Mouse (Mus musculus): ENCODE data around the gene Homer2. TPM values are rescaled to one million over a fixed set of nuclear protein-coding genes. Genes with fewer than 3 reads are reported as not detected.

Homer2 gene
- total RNA-seq, 2 experiments from 2014 or later, result 0.44 to 0.71 TPM

DNA sequence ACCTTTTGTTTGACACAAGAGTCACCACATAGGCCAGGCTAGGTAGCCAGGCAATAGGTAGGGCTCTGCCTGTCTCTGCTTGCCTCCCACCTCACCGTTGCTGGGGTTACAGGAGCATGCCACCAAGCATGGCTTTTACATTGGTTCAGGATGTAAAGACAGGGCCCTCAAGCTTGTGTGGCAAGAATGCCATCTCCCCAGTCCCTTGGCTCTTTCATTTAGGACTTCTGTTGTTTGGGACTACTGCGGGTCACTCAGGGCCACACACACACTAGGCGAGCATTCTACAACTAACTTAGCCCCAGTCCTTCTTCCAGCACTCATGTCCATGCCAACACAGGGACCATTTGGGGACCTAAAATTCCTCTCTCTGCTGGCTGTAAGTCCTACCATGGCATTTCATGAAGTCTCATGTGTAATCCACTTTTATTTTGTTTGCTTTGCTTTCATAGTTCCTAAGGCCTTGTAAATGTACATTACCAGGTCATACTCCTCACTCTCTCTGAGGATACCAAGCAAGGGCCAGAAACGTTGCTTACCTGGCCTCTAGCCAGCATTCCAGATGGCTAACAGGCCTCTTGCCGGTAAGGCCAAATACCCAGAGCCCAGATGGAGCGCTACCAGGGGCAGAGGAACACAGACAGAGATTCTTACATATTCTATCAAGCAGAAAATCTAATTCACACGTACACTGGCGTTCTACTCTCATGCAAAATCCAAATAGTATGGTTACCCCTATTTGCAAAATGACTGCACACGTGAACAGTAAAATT lies 52.2 kb downstream of the Homer2 start:
- ATAC-seq (replicated peaks; ENCODE audit: poor library complexity), result no peak

DNA sequence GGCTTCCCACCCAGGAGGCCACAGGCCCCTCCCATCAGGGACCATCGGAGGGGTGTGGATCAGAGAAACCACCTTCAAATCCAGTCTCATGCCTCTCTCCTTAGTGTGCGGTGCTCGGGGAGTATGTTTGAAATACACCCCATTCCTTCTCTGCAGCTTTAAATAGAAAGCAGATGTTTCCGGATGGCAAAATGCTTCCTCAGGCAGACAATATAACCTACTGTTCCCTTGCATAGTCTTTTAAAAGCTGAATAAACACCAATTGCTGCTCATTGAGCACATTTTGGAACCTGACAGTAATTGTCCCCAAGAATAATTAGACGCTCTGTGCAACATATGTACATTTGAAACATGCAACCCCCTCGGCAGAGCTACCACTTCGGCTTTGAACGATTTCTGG lies 53.3 kb downstream of the Homer2 start:
- 0 out of 2 replicates have a peak, but pooled peaks have one; percentile 17 for ATAC-seq (replicated peaks; ENCODE audit: poor library complexity)

DNA sequence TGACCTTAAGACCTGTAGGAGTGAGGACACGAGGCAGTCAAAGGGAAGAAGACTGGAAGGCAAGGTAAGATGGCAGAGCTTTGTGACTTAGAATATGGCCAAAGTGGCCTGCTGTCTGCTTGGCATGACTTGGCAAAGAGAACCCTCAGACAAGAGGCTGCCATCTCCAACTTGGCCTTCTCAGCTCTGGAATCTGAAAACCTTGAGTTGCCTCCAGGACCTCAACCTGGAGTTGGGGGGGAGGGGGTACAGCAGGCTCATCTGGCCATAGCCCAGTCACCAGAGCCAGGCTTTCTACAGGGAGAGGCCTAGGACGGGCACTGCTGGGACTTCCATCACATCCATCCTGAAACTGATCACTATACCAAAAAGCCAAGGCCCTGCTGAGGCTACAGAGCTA lies 55.0 kb downstream of the Homer2 start:
- ATAC-seq (replicated peaks; ENCODE audit: poor library complexity), result no peak

DNA sequence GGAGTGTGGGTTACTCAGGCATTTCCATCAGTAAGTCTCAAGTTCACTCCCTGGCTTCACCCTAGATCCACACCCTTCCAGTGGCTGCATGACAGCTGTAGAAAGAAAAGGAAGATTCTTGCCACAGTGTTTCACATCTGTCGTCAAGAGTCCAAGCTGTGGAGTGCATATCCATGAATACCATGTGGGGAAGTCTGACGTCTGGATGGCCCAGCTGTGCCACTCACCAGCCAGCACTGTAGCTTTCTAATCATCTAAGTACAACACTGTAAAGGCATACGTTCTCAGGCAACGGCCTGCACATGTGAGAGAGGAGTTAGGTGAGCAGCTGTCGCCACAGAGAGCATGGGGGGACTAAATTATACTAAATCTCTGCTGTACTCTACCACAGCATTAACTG lies 56.0 kb downstream of the Homer2 start:
- ATAC-seq (replicated peaks; ENCODE audit: poor library complexity), result no peak

DNA sequence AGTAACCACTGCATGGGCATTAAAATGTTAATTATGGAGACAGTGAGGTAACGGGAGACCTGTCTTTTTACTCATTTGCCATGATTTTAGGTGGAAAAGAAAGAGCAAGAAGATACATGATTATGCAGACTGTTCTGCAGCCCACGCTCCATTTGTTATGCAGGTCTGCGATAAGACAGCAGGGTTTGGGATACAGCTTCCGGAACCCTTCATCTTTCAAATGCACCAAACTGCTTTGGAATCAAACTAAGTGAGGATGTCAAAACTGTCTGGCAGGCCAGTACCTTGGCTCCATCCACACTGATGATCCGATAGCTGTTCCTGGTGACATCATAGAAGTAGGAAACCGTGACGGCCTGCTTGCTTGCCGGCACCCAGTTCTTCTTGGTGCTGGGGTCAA lies 58.1 kb downstream of the Homer2 start:
- ATAC-seq (replicated peaks; ENCODE audit: poor library complexity), result no peak

DNA sequence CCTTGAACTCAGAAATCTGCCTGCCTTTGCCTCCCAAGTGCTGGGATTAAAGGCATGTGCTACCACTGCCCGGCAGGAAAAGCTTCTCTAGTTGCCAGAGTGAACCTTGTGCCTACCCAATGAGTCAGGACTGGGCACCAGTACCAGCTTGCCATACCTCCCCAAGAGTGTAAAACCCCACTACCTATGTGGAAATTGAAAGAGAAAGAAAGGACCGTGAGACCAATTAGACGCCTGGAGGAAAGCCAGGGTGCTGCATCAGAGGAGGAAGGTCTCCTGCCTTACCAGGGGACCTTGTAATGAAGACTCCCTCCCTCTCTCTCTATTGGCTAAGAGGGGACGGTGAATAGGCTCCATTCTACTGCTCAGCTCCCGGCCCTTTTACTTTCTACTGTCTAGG lies 59.4 kb downstream of the Homer2 start:
- no peak for ATAC-seq (replicated peaks; ENCODE audit: poor library complexity)

DNA sequence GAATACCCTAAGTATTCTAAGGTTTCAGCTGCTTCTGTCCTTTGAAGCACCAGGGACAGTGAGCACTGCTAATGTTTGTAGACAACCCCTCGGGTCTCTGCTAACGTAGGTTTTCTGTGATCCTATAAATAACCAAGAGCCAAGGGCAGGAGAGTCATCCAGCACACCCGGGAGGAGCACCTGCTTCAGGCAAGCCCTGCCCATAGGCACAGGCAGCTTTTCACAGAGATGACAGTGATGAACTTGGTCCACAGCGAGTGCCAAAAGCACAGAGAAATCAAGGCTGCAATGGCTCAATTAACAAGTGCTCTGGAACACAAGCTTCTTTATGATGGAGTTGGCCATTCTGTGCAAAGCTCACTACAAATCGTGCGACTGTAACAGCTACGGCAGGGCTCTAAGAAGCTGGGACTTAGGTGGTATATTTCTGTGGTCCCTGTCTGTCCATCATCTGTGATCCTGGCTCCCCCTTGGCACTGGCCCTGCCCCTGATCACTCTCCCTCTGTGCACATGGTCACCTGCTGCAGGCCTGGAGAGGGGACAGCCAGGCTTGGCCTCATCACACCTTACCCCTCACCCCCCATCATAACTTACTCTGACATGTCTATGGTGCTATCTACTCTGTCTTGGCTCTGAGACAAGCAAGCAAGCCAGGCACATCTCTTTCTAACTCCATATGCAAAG lies 62.6 kb downstream of the Homer2 start:
- no peak for ATAC-seq (replicated peaks; ENCODE audit: poor library complexity)

DNA sequence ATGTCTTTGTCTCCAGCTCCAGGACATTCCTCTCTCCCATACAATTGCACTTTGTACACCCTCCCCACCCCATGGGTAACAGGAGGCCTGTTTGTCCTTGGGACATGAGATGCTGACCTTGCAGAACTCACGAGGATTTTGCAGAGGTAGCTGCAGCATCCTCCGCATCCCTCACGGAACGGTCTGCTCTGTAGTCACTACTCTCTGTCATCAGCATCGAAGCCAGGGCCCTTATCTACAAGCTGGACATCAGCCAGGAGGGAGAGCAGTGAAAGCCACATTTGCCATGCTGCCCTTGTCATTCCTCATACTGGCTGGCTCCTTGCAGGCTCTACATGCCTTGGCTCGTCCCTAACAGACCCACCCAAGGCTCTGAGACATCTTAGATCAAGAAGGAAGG lies 66.2 kb downstream of the Homer2 start:
- ATAC-seq (replicated peaks; ENCODE audit: poor library complexity), result no peak

DNA sequence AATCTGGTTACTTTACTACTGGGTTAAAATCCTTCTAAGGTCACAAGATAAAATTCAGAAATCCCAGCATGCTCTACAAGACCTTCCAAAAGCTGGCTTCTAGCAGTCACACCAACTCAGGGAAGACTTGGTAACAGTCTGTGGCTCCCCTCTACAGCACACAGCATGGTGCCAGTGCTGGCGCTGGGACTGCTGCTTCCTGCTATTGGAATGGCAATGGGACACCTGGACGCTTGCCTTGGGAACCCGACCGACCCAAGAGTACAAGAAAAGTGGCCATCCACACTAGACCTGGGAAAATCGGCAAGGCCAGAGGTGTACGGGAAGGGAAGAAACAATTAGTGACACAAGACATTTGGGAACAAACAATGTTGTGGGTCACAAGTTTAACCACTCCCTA lies 74.7 kb downstream of the Homer2 start:
- ATAC-seq (replicated peaks; ENCODE audit: poor library complexity), result no peak

DNA sequence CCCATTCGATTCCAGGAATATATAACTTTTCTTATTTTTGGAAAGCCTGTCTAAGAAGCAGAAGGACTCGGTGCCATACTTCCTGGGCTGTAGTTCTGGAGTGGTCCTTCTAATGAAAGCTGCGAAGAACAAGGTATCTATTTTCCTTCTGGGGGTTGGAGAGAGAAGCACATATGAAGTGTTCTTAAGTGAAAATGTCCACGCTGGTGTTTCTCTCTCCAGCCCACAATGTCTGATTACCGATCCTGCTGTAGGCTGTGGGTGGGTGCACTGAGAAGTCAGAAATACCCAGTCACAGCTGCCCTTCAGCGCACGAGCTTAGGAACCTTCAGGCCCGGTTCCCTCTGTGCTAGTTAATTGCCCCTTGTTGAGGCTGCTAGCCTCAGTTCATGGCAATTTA lies 76.1 kb downstream of the Homer2 start:
- no peak for ATAC-seq (replicated peaks; ENCODE audit: poor library complexity)

DNA sequence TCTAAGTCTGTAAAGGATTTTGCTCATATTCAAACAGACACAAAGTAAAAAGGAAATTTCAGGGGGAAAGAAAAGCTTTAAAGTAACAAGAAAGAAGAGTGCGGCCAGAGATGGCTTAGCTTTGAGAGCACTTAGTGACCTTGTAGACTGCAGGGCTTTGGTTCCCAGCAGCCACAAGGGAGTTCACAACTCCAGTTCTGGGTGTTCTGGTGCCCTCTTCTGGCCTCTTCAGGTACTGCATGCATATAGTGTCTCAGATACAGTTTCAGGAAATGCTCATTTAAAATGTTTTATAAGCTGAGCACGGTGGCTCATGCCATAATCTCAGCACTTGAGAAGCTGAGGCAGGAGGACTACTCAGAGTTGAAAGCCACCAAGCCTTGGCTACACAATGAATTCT lies 80.9 kb downstream of the Homer2 start:
- peak; percentile 66 for ATAC-seq (replicated peaks; ENCODE audit: poor library complexity)

DNA sequence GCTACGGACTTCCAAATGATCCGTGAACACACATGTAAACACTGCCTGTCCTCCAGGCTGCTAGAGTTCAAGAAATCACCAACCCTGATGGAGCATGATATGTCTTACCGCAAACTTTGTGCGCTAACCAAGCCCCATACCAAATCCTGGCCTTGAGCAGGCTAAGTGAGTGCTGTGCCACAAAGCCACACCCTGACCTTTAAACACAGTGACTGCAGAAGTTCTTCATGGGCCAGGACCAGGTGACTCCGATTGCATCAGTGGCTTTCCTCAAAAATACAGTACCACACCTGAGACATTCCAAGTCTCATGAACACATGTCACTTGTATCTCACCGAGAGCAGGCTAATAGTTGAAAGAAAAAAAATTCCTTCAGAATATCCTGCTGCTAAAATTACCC lies 83.6 kb downstream of the Homer2 start:
- ATAC-seq (replicated peaks; ENCODE audit: poor library complexity), result no peak

DNA sequence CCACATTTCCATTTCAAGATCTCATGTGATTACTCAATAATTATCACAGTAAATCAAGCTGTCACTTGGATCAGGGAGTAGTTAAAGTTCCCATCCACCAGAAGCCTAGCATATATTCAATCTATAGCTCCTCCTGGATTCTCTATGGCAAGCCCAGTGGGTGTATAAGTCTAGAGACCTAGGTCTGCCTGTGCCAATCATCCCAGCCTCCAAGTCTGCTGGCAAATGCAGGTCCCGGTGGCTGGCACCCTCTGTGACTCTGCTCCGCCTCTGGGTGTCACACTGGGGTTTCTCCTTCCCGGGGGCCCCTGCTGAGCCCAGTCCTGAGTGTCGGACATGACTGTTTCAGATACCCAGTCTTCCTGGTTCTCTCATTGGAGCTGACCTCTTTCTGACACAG lies 84.5 kb downstream of the Homer2 start:
- ATAC-seq (replicated peaks; ENCODE audit: poor library complexity), result no peak

DNA sequence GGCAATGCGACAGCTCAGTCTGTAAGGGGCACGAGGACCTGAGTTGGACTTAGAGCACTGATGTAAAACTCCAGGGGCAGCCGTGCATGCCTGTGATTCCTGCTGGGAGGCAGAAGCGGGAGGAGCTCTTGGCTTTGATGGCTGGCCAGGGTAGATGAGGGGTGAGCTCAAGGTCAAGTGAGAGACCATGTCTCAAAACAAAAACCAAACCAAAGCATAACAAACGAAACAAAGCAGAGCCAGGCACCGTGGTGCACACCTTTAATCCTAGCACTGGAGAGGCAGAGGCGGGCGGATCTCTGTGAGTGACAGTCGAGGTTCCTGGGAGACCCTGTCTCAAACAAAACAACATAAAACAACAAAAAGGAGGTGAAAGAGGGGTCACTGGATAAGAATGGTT lies 92.3 kb downstream of the Homer2 start:
- ATAC-seq (replicated peaks; ENCODE audit: poor library complexity), result no peak

DNA sequence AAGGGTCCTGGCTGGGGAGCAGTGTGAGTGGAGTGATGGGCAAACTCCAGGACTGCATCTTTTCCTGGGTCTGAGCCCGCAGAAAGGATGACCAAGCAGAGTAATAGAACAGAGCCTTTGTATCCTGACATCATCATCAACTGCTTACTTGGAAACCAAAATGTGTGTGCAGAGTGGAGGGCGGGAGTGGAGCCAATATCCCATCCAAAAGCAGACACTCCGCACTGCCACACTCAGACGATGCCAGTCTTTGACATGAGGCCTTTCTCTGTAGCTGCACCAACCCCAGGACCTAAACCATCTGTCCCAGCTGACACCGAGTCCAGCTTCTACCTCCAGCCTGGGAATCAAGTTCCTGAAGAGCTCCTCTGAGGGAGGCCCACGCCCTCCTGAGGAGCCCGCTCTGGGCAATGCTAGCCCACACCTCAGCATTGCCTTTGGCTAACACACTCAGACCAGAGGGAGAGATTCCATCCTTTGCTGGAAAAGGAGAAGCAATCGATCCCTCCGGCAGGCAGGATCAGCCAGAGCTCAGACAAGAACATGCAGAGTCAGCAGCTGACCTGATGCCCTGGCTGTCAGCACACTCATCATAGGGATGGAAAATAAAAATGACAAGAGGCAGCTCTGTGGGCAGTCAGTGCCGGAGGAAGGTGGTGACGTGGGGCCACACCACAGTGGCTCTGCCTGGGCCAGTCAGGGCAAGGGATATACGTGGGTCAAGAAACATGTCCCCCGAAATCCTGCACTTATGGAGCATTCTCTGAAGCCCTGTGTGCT lies 94.3 kb downstream of the Homer2 start:
- ATAC-seq (replicated peaks; ENCODE audit: poor library complexity), result no peak

DNA sequence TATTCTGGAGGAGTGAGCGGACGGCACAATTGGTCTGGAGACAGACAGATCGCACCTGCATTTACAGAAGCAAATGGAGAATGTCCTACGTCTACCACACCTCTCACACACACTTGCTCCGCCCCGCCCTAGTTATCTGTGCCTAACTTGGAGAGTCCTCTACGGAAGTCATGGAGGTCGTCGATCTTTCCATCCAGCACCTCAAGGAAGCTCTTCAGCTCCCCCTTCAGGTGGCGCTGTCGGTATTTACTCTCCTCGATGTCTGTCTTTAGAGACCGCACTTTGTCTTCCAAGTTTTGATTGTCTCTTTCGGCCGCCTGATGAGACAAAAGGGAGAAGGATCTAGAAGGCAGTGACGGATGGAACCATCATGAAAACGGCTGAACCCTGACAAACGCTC lies 97.2 kb downstream of the Homer2 start:
- ATAC-seq (replicated peaks; ENCODE audit: poor library complexity), result peak; percentile 68

DNA sequence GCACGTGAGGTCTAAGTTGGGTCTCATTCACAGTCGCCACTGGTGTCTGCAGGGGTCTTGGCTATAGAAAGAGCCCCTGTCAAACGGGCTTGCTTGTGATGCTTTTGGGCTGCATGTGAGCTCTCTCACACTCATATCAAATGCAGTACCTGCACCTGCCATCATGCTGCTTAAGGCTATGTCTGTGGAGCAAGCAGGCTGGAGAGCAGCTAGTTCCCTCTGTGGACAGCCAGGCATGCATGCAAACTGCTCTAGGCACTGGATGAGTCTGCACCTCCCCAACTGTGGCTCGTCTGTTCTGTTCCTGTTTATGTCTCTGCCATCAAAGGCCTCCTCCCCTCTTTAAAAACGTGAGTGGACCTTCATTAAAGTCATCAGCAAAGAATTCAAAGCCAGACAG lies 100.9 kb downstream of the Homer2 start:
- ATAC-seq (replicated peaks; ENCODE audit: poor library complexity), result 0 out of 2 replicates have a peak, but pooled peaks have one; percentile 19

DNA sequence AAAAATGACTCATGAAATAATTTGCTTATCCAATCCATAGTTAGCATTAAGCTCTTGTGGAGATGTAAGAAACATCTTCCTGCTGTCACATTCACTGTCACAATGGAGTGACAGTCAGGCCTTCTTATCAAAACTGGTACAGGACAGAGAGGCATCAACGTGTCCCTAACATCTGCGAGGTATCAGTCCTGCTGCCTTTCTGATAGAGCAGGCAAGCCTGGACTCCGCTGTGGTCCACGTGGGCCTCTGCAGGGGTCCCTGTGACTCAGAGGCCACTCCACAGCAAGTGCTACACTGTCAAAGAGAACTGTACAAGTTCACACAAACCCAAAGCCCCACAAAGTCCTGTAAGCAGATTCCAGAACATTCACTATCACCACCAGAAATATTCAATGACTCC lies 101.8 kb downstream of the Homer2 start:
- ATAC-seq (replicated peaks; ENCODE audit: poor library complexity), result peak; percentile 85

DNA sequence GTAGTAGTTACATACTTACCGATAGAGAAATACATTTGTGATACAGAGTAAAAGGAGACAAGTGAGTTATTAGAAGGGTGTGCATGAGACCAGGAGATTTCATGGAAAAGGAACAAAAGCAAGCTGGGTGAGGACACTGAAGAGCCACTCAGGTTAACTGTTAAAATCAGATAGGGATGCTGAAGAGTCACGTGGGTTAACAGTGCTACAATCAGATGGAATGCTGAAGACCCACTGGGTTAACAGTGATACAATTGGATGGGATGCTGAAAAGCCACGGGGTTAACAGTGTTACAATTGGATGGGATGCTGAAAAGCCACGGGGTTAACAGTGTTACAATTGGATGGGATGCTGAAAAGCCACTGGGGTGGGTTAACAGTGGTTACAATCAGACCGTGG lies 102.3 kb downstream of the Homer2 start:
- no peak for ATAC-seq (replicated peaks; ENCODE audit: poor library complexity)

DNA sequence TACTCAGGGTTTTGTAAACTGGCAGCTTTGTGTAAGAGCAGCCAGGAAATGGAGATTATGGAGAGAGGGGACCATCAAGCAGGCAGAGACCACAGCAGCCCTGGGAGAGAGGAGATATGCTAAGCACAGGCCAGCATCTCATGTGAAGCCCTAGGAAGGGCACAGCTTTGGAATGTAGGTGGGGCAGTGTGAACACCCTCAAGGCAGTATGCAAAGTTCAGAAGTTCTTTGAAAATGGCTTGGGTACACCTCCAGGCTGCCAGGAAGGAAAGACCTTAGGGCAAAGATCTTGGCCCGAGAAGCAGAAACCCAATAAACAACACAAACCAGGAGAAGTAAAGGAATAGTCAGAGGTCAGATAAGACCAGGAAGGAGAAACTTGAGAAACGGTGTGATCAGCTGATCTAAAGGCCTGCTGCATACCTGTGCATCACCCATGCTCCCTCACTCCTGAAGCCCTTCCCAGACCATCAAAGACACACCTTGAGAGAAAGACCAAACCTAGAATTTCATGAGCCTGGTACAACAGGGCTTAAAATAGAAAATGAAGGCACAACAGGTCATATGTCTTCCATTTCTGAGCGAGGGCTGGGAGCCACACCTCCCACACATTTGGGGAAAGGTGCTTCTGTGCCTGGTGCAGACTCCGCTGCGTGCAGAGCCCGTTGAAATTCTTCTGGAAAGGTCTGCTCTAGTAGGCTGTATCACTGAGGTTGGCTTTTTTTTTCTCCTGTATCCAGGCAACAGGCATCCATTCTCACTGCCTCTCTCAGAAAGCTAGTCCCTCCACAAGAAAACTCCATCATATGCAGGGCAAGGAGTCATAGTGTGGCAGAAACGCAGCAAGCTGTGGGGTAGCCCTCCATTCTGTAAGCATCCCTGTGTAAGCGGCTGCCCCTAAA lies 107.7 kb downstream of the Homer2 start:
- ATAC-seq (replicated peaks; ENCODE audit: poor library complexity), result no peak

DNA sequence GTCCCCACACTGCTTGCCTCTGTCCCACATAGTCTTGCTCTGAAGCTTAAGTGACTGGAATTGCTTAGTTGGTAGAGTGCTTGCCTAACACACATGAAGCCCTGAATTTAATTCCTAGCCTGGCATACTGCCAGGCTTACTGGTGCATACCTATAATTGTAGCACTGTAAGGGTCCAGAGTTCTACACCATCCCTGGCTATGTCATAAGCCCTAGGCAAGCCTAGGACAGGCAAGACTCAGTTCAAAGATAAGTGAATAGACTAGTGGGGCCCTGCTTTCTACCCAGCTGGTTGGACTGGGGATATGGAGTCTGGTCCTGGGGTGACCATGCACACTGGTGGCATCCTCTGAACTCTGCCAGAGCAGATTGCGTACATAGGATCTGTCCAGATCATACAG lies 109.7 kb downstream of the Homer2 start:
- ATAC-seq (replicated peaks; ENCODE audit: poor library complexity), result no peak
